Mouse (Mus musculus): ENCODE measurements around the gene Tgfbr1. TPM values are rescaled to one million over a fixed set of nuclear protein-coding genes. Genes with fewer than 3 reads are reported as not detected.

The Tgfbr1 gene
- polyA plus RNA-seq, 1 experiment from 2014 or later: 27.7 TPM

DNA sequence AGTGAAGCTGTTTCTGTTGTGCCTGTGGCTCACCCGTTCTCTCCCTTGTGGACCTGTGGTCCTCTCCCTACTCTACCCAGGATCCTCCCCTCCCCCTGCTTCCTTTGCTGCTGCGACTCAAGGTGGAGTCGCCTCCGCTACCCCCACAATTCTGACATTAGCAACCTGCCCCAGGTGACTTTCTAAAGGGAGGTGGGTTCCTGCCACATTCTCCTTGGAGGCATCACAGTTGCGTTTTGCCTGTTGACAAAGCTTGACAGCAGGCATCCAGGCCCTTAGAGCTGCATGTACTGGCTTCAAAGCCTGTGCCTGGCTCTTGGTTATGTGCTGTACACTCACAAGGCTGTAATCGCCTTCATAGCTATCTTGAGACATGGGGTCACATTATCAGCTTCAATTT lies 85.9 kb downstream of the Tgfbr1 start:
- Histone ChIP-seq H3K27me3 (ENCODE audit: control insufficient read depth, insufficient read depth, low read depth, low read length) (no peaks in the 10 kb centered on the region; the same call in 1 of the 2 replicates), H3K9ac (ENCODE audit: low read length) (no peak overlapping the region), H3K4me3 (ENCODE audit: low read length) (no peak overlapping the region), H3K4me1 (replicated peaks; ENCODE audit: control insufficient read depth, insufficient read depth, low read length) (peaks cover 12% of the 10 kb centered on the region), H3K9me3 (ENCODE audit: control insufficient read depth, low read length) (no peaks in the 10 kb centered on the region), H3K27ac (ENCODE audit: low read length) (no peak overlapping the region), H3K4me2 (ENCODE audit: low read depth, low read length) (no peak overlapping the region), H3K36me3 (ENCODE audit: control insufficient read depth, insufficient read depth, low read length) (no peaks in the 10 kb centered on the region)
- ATAC-seq (ENCODE audit: low read depth): no peak
- WGBS: 82% methylated on average over 6 of the region's 6 CpGs

DNA sequence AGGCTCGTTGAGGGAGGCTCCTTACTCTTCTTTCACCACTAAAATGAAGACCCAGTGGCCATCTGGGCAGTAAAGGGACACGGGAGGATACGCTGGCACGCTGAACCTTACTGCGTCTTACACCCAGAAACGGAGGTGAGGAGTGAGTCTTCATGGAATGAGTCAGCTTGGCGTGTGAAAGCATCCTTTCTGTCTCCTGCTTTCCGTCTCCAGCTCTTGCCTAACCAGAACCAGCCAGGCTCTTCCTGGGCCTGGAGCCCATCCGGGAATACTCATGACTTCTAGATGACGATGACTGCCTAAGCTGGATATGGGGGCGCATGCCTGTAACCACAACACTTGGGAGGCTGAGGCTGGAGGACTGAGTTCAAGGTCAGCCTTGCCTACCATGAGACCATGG lies 87.9 kb downstream of the Tgfbr1 start:
- H3K4me3 ChIP-seq (ENCODE audit: low read length): no peak overlapping the region
- 87% methylated on average over 11 of the region's 11 CpGs for WGBS
- no peak for ATAC-seq (ENCODE audit: low read depth)
- no peaks in the 10 kb centered on the region for H3K27me3 ChIP-seq (ENCODE audit: control insufficient read depth, insufficient read depth, low read depth, low read length)
- H3K9ac ChIP-seq (ENCODE audit: low read length): no peak overlapping the region
- H3K4me1 ChIP-seq (replicated peaks; ENCODE audit: control insufficient read depth, insufficient read depth, low read length): peaks cover 12% of the 10 kb centered on the region
- H3K4me2 ChIP-seq (ENCODE audit: low read depth, low read length): no peak overlapping the region
- no peaks in the 10 kb centered on the region for H3K9me3 ChIP-seq (ENCODE audit: control insufficient read depth, low read length)
- no peak overlapping the region for H3K27ac ChIP-seq (ENCODE audit: low read length)
- H3K36me3 ChIP-seq (ENCODE audit: control insufficient read depth, insufficient read depth, low read length): no peaks in the 10 kb centered on the region

GRCm38 (mm10) chr4:47448526-47448925 lies 95.5 kb downstream of the Tgfbr1 start:
- Histone ChIP-seq H3K4me3 (ENCODE audit: low read length) (no peak overlapping the region), H3K4me1 (replicated peaks; ENCODE audit: control insufficient read depth, insufficient read depth, low read length) (no peaks in the 10 kb centered on the region), H3K27ac (ENCODE audit: low read length) (no peak overlapping the region), H3K9ac (ENCODE audit: low read length) (no peak overlapping the region), H3K9me3 (ENCODE audit: control insufficient read depth, low read length) (no peaks in the 10 kb centered on the region), H3K4me2 (ENCODE audit: low read depth, low read length) (no peak overlapping the region), H3K27me3 (ENCODE audit: control insufficient read depth, insufficient read depth, low read depth, low read length) (no peaks in the 10 kb centered on the region), H3K36me3 (ENCODE audit: control insufficient read depth, insufficient read depth, low read length) (no peaks in the 10 kb centered on the region)
- WGBS: 85% methylated on average over 3 of the region's 3 CpGs
- no peak for ATAC-seq (ENCODE audit: low read depth)

GRCm38 (mm10) chr4:47449116-47449515 lies 96.1 kb downstream of the Tgfbr1 start:
- ATAC-seq (ENCODE audit: low read depth): no peak
- no peak overlapping the region for H3K27ac ChIP-seq (ENCODE audit: low read length)
- WGBS: 53% methylated on average over 5 of the region's 5 CpGs
- no peaks in the 10 kb centered on the region for H3K9me3 ChIP-seq (ENCODE audit: control insufficient read depth, low read length)
- H3K4me1 ChIP-seq (replicated peaks; ENCODE audit: control insufficient read depth, insufficient read depth, low read length): no peaks in the 10 kb centered on the region
- no peak overlapping the region for H3K4me3 ChIP-seq (ENCODE audit: low read length)
- no peaks in the 10 kb centered on the region for H3K27me3 ChIP-seq (ENCODE audit: control insufficient read depth, insufficient read depth, low read depth, low read length)
- H3K4me2 ChIP-seq (ENCODE audit: low read depth, low read length): no peak overlapping the region
- no peaks in the 10 kb centered on the region for H3K36me3 ChIP-seq (ENCODE audit: control insufficient read depth, insufficient read depth, low read length)
- no peak overlapping the region for H3K9ac ChIP-seq (ENCODE audit: low read length)

DNA sequence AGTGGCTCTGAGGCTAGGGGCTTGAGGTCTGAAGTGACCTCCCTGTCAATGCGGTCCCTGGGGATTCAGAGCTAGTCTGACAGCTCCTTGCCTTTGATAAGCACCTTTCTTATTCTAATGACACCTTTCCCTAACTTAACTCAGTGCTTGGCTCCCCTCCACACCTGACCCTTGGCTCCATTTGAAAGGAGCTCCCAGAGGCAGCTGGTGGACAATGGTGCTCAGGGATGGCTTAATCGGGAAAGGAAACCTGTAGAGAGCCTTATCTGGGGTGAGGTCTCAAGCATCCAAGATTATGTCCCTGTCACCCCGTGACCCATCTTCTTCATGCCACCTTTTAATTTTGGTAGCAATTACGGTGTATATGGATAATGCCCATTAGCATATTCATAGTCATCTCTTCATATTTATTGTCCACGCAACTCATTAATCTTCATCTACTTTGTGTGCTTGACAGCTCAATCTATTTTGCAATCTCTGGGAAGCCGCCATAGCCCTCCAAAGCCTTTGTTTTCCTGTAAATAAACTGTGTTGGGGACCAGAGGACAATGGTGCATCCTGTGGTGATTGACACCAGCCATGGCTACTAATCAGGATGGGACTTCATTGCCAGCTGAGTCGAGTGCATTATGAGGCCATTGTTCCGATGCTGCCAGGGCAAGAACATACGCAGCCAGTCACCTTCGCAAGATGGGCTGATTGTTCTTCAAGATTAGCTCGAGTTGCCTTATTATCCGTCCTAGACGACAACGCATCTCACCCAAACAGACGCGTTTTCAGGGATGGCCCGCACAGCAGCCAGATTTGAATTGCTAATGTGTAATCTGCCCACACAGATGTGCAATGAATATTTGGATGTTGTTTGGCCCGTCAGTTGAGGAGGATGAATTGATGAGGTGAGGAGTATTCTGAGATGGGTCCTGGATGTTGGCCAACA lies 96.8 kb downstream of the Tgfbr1 start:
- Histone ChIP-seq H3K4me1 (replicated peaks; ENCODE audit: control insufficient read depth, insufficient read depth, low read length) (no peaks in the 10 kb centered on the region), H3K36me3 (ENCODE audit: control insufficient read depth, insufficient read depth, low read length) (no peaks in the 10 kb centered on the region), H3K4me2 (ENCODE audit: low read depth, low read length) (no peak overlapping the region), H3K9me3 (ENCODE audit: control insufficient read depth, low read length) (no peaks in the 10 kb centered on the region), H3K4me3 (ENCODE audit: low read length) (no peak overlapping the region), H3K27ac (ENCODE audit: low read length) (no peak overlapping the region), H3K9ac (ENCODE audit: low read length) (no peak overlapping the region), H3K27me3 (ENCODE audit: control insufficient read depth, insufficient read depth, low read depth, low read length) (no peaks in the 10 kb centered on the region)
- no peak for ATAC-seq (ENCODE audit: low read depth)
- 31% methylated on average over 18 of the region's 18 CpGs for WGBS

Other genes starting within 250 kb of the Tgfbr1 start
- 31.0 TPM in 2 replicates for gene Col15a1, start 145.1 kb upstream of the Tgfbr1 start, polyA plus RNA-seq (2015; fragmentation: Nextera tagmentation; extraction: Ambion mirVana)
- gene Alg2, start 121.1 kb downstream of the Tgfbr1 start, polyA plus RNA-seq (2015; fragmentation: Nextera tagmentation; extraction: Ambion mirVana): 47.3 and 48.1 TPM in 2 replicates
- 380 and 404 TPM in 2 replicates for gene Sec61b, start 121.4 kb downstream of the Tgfbr1 start, polyA plus RNA-seq (2015; fragmentation: Nextera tagmentation; extraction: Ambion mirVana)

Measured in lung, embryonic 16.5 days (tissue).